Mouse (Mus musculus): Measurements from ENCODE around the gene Shroom4.
A peak's percentile ranks its signal among the peaks of the same experiment; 100 is the strongest.
"Not testable (repeated sequence)": the region's sequence is repeated elsewhere in the genome, so short reads cannot be mapped to it uniquely, and the experiment has no call there.

The Shroom4 gene

DNA sequence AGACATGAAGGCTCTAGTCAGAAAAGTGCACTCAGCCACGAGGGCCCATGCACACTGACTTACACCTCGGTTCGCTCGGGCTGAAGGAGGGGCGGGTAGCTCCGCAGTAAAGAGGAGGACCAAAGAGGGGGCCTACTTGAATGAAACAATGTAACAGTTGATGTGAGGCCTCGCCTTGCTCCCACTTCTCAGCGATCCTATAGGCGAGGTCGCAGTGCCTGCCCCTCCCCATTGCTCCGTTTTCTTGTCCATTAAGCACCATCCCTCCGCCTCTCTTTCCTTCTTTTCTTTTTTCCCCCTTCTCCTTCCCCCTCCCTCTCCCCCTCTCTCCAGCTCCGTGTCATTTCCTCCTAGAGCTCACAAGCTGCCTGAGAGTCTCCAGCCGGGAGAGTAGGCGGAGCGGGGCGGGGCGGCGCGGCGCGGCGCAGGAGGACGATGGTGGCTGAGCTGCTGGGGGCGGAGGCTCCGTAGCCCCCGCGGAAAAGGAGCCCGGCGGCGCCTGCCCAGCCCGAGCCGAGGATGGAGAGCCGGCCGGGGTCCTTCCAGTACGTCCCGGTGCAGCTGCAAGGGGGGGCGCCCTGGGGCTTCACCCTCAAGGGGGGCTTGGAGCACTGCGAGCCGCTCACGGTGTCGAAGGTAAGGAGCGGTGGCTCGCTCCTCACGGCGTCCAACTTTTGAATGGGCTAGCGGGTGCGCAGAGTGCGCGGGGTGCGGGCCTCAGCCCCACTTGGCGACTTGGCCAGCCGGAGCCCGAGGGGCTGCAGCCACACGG lies at the start of gene Shroom4:
TSS of gene Shroom4 (plus strand) at position 229 of the 772 bp plus-strand sequence.
- DNase-seq = peak; percentile 67

GRCm38 (mm10) chrX:6356876-6357275 lies 42.8 kb upstream of the Shroom4 start:
- peak; percentile 11 for DNase-seq

DNA sequence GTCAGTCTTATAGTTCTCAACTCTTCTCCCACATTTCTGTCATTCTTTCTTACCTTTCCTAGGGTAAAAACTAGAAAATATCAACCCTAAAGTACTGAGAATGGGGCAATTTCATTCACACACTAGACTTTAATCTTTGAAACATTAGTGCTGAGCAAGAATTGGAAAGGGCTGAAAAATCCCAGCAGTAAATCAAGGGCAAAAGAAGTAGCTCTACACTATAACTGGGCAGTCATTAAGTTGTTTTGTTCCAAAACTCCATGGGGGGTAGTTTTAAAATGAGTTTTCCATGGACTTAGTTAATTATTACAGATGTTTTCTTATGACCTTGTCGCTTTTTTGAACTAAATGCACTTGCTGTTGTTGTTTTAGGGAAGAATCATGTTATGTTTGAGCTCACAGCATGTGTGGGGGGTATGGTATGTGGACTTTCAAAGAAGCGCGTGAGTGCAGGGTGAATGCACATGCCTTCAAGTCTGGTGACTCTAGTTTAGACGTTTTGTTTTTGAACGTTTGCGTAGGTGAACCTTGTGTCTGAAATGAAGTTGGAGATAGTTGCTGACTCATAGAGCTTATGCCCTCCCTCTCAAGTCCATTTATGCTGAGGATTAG lies 42.0 kb upstream of the Shroom4 start:
- peak; percentile 73 for DNase-seq

DNA sequence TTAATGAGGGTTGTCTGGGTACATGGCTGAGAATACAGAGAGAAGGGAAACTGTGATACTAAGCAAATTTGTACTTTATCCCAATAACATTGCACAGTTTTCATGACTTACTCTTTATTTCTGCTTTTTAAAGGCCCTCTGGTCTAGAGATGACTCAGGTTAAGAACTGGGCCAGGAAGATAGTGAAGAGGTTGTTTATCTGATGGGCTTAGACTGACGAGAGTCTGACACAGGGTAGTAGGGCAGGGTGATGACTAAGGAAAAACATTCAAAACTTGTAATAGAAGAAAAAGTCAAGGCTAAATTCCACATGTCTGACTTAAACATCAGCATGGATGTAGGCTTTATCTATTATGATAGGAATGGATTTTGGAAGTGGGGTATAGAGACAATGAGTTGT lies 30.8 kb upstream of the Shroom4 start:
- no peak for DNase-seq

GRCm38 (mm10) chrX:6370706-6371105 lies 28.9 kb upstream of the Shroom4 start:
- no peak for DNase-seq

DNA sequence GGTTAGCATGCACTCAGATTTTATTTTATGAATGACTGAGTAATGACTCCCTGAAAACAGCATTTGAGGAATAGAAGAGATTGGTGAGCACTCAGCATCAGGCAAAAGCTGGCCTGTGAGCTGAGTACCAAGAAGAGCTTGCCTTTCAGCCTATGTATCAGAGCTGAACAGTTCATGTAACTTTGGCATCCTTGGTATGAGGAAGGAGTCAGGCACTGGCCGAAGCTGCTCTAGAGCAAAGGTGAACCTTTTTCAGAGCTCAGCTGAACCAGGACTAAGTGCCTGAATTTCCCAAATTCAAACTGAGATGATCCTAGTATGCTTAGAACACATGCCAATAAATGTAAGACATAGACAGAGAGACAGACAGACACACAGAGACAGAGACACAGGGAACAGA lies 5.8 kb upstream of the Shroom4 start:
- DNase-seq = peak; percentile 48

DNA sequence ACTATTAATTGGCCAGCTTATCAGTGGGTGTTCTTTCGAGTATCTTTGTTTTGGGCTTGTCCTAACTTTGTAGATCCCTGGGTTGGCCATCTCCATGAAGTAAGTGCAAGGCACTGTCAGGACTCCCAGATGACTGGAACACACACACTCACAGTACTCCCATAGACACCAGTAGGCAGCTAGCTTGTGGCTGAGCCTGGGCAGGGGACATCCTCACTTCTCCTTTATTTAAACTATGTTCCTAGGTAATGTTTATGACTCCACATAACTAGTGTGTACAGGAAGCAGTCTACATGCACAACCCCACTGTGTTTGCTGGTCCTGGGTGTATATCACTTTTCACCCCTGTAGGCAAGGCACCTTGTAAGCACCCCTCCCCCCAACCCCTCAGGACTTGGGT lies 461 bp upstream of the Shroom4 start:
- DNase-seq = no peak

GRCm38 (mm10) chrX:6400398-6401020 lies 855 bp downstream of the Shroom4 start:
- no peak for DNase-seq

GRCm38 (mm10) chrX:6402921-6403320 lies 3.3 kb downstream of the Shroom4 start:
- DNase-seq = peak; percentile 44

DNA sequence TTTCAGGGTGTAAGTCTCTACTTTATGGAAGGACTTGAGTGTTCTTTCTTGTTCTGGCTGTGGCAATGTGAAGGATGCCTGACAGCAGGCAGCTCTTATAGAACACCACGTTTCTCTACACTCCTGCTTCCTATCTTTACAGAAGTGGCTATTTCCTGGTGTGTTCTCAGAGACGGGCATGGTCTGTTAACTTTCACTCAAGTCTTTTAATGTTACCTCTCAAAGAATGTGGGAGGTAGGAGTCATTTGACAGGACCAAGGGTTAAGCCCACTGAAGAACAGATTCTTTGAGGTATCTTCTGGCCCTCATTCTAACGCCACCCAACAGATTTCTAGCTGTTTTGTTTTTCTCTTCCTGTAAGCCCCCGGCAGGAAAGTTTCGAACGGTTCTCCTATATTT lies 9.5 kb downstream of the Shroom4 start:
- no peak for DNase-seq

DNA sequence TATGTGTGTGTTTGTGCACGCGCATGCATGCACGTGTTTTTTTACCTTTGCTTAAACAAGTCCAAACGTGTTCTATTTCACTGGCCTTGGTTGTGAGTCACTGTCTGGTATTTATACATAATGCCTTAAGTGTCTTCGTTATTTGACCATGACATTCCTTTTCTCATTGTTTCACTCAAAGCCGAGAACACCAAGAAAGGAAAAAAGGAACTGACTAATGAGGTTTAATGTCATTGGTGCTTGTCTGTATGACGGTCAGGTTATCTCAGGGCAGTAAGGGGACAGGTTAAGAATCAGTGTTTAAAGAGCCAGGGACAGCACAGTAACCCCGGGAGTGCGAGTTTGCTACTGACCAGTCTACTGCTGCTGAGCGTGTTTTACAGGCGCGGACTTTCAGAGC lies 15.8 kb downstream of the Shroom4 start:
- no peak for DNase-seq

DNA sequence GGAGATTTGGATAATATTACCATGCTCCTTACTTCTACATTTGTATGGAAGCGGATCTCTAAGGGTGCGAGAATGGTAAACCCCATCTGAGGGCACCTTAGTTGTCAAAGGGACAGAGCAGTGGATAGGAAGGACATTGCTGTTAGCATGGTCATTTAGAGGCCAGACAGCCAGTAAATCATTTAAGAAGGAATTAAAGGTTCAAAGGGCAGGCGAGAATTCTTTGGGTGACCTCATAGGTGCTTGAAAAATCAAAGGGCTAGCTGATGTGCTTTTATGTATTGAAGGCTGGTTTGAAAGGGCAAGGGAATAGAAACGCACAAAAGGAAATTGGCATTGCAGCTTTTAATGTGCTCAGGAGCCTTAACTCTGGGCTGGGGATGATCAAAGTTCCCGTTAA lies 16.3 kb downstream of the Shroom4 start:
- peak; percentile 36 for DNase-seq

DNA sequence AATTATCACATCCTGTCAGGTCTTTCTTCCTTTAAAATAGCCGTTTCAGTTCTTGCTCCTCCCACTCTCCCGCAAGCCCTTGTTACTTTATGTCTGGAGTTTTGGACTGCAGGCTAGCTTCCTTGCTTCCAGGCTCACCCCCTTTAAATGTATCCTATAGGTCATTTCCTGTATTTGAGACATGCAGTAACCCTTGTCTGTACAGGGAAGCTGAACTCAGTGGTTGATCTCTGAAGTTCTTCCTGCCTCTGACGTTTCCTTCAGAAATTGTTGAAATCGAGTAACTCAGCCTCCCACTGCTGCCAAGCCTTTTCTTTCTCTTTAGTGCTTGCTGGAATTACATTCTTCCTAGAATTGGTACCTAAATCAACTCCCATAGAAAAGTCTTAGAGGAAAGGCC lies 18.5 kb downstream of the Shroom4 start:
- no peak for DNase-seq

DNA sequence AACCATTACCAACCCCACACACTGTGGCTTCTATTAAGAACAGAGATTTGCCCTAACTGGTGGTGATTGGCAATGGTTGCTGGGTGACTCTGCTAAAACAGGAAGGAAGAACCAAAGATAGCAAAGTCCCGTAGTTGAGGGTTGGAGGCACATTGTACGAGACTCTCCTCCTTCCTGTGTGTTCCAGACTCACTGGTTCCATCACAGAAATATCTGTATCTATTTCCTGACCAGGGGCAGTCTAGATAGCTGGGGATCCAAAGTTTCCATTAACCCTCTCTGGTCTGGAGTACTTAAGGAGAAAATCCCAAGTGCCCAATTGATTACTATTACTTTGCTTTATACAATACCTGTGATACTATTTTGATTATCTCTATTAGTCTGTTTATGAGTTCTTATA lies 35.6 kb downstream of the Shroom4 start:
- no peak for DNase-seq

- DNase-seq = no peak
These were observed 46.8 kb downstream of the Shroom4 start for GRCm38 (mm10) chrX:6446422-6446821.

GRCm38 (mm10) chrX:6448001-6448400 lies 48.3 kb downstream of the Shroom4 start:
- no peak for DNase-seq

- DNase-seq = no peak
These were observed 53.6 kb downstream of the Shroom4 start for GRCm38 (mm10) chrX:6453220-6453619.

DNA sequence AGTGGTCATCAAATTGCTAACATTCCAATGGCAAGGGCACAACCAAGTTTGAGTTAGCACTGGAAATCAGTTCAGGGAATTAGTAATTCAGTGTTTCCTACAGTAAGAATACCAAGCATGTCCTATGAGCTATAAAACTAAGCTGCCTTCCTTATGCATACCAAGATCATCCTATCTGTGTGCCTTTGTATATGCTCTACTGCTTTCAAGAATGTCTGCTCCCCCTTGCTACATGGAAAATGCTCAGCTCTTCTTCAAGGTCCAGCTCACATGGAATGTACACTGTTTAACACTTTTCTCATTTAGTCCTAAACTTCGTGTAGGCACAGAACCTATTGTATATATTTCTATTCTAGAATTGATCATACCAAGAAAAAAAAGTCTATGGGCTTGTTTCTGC lies 69.6 kb downstream of the Shroom4 start:
- DNase-seq = not testable (repeated sequence)

DNA sequence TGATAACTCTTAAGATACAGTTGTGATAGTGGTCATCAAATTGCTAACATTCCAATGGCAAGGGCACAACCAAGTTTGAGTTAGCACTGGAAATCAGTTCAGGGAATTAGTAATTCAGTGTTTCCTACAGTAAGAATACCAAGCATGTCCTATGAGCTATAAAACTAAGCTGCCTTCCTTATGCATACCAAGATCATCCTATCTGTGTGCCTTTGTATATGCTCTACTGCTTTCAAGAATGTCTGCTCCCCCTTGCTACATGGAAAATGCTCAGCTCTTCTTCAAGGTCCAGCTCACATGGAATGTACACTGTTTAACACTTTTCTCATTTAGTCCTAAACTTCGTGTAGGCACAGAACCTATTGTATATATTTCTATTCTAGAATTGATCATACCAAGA lies 72.9 kb downstream of the Shroom4 start:
- not testable (repeated sequence) for DNase-seq

DNA sequence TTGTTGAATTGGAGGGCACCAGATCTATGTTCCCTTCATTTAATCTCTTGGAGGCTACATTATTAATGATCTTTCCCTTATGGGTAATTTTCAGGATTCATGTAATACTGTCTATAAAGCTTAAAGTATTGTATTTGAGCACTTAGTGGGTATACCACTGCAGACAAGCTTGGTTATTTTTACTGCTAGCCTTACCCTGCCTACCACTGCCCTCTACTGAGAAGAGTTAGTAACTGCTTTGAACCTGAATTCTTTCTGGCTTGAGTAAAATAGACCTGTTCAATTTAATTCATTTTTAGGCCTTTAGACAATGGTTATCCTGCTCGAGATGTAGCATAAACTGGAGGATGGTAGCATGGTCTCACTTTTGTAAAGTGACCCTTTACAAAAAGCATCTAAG lies 75.5 kb downstream of the Shroom4 start:
- DNase-seq = no peak

DNA sequence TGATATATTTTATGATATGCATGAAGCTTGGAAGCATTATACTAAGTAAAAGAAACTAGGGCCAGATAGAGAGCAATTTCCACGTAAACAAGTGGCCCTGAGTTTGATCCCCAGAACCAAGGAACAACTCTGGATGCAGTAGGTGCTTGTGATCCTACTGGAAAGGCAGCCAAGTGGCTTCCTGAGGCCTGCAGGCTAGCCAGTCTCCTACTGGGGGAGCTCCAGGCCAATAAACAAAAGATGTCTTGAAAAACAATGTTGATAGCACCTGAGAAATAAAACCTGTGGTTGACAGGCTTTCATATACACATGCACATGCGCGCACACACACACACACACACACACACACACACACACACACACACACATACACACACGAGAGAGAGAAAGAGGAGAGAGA lies 82.6 kb downstream of the Shroom4 start:
- no peak for DNase-seq

GRCm38 (mm10) chrX:6483817-6484216 lies 84.2 kb downstream of the Shroom4 start:
- DNase-seq = no peak

- DNase-seq = no peak
These were observed 90.8 kb downstream of the Shroom4 start for GRCm38 (mm10) chrX:6490433-6490832.

DNA sequence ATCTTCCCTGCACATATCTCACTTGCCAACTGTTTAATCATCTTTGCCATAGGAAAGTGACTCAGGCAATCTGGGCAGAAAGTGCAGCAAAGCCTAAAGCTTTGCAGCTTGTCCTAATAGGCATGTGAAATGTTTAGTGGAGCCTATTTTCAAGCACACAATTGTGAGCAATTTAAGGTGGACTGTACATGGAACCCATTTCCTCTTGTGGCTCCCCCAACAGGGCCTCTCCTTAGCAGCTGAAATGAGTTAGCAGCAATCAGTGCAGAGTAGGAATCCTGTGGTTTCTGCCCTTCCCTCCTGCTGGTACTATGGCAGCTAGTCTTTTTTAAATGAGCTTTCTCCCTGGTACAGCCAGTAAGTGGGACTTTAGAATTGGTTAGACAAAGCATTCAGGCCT lies 95.8 kb downstream of the Shroom4 start:
- DNase-seq = no peak

Measured in kidney, adult 11 months (tissue).